Mouse (Mus musculus) liver, embryonic 15.5 days (tissue): ENCODE results near the gene B4galt4. TPM values are rescaled to one million over a fixed set of nuclear protein-coding genes. Genes with fewer than 3 reads are reported as not detected.
"Not testable (repeated sequence)": the region's sequence is repeated elsewhere in the genome, so short reads cannot be mapped to it uniquely, and the experiment has no call there.

Source experiments
- ATAC-seq: fragments of 200-750 bp; cut with Nextera tagmentation; 2 replicates; pipeline ENCODE4 v1.8.0; 2017; ENCODE audit warnings: moderate number of reproducible peaks, mild to moderate bottlenecking, moderate library complexity; ENCODE audit not compliant: insufficient read depth
- H3K27ac ChIP-seq: fragments of 300-500 bp; sonication (generic); replicated peaks from 2 replicates; pipeline ENCODE4 v1.5.1; 2015; ENCODE audit warnings: mild to moderate bottlenecking, inconsistent platforms
- H3K27me3 ChIP-seq: fragments of 300-500 bp; sonication (generic); 2 replicates; pipeline ENCODE4 v1.6.1; 2015; ENCODE audit warnings: mild to moderate bottlenecking, inconsistent platforms
- H3K36me3 ChIP-seq: fragments of 300-500 bp; sonication (generic); replicated peaks from 2 replicates; pipeline ENCODE4 v1.6.1; 2015; ENCODE audit warnings: moderate library complexity, mild to moderate bottlenecking, inconsistent platforms
- H3K4me1 ChIP-seq: fragments of 300-500 bp; sonication (generic); replicated peaks from 2 replicates; pipeline ENCODE4 v1.6.1; 2015; ENCODE audit warnings: inconsistent platforms
- H3K4me2 ChIP-seq: fragments of 300-500 bp; sonication (generic); 2 replicates; pipeline ENCODE4 v1.6.1; 2015; ENCODE audit warnings: moderate library complexity, mild to moderate bottlenecking, inconsistent platforms
- H3K4me3 ChIP-seq: fragments of 300-500 bp; sonication (generic); replicated peaks from 2 replicates; pipeline ENCODE4 v1.5.1; 2015; ENCODE audit warnings: mild to moderate bottlenecking, inconsistent platforms
- H3K9ac ChIP-seq: fragments of 300-500 bp; sonication (generic); 2 replicates; pipeline ENCODE4 v1.6.1; 2015; ENCODE audit warnings: moderate library complexity, mild to moderate bottlenecking, inconsistent platforms
- H3K9me3 ChIP-seq: fragments of 300-500 bp; sonication (generic); replicated peaks from 2 replicates; pipeline ENCODE4 v1.6.1; 2016; ENCODE audit warnings: inconsistent platforms
- WGBS: fragments of 180-500 bp; shearing (Covaris S2); methylation state at CpG from one replicate; pipeline ENCODE4 v1.1.7; 2015; ENCODE audit warnings: mixed read lengths; ENCODE audit not compliant: insufficient replicate concordance; 5-methylcytosine and 5-hydroxymethylcytosine counted together
- polyA plus RNA-seq: library from polyadenylated mRNA; unstranded; fragments of >200 nt; fragmentation: Nextera tagmentation; extraction: Ambion mirVana; gene quantifications from 2 replicates; pipeline ENCODE4 v1.2.1, GENCODE M21; 2015

B4galt4 gene
- polyA plus RNA-seq, 1 experiment from 2014 or later = 3.2 TPM

DNA sequence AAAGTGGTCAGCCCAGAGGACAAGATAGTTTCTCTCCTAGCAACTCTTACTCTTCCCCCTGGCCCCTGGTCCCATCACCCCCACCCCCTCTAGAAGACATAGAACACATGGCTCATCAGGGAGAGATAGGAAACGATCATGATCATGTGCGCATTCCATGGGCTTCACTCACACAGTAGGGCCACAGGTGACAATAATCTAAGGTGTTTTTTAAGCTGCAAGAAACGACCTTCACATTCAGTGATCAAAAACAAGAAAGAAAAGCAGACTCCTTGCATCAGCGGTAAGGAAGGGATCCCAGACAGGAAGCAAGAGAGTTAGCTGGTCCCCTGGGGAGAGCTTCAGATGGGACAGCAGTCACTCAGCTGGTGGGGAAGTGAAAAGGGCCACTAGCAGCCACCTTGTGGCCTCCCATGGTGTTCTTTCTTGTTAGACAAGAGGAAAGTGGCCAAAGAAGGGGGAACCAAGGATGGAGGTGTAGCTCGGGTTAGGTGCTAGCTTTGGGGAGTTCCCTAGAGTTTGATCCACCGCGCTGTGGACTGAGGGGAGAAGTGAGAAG, 33.0 kb upstream of the B4galt4 start:
- Histone ChIP-seq H3K9me3 (no peaks in the 10 kb centered on the region), H3K4me2 (no peak overlapping the region), H3K36me3 (no peaks in the 10 kb centered on the region), H3K4me1 (peaks cover 18% of the 10 kb centered on the region; the same call in 1 of the 2 replicates), H3K27ac (no peak overlapping the region), H3K9ac (no peak overlapping the region), H3K4me3 (no peak overlapping the region), H3K27me3 (peaks cover 84% of the 10 kb centered on the region)
- WGBS = 50% methylated on average over 7 of the region's 7 CpGs
- no peak for ATAC-seq

DNA sequence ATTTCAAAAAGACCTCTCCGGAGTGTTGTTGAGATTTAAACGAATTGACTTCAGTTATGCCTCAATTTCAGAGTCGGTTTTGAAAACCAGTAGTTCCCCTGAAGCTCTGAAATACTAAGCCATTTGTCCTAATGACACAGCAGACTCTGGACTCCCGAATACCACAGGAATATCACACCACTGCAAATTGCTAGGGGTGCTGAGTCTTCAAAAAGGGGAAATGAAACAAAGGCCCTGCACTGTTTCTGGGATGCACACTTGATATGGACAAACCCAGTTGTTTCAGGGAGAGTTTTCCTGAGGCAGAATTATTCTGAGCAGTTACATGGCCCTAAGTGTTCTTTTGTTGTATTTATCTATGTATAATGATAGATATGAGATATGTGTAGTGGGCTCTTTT, 30.8 kb upstream of the B4galt4 start:
- Histone ChIP-seq H3K4me1 (peaks cover 18% of the 10 kb centered on the region; the same call in 1 of the 2 replicates), H3K36me3 (no peaks in the 10 kb centered on the region), H3K4me3 (no peak overlapping the region), H3K9me3 (no peaks in the 10 kb centered on the region), H3K4me2 (0 out of 2 replicates have a peak overlapping the region, but pooled peaks have one; percentile 78), H3K9ac (no peak overlapping the region), H3K27me3 (peaks cover 74% of the 10 kb centered on the region), H3K27ac (no peak overlapping the region)
- no peak for ATAC-seq
- 24% methylated on average over 4 of the region's 4 CpGs for WGBS

DNA sequence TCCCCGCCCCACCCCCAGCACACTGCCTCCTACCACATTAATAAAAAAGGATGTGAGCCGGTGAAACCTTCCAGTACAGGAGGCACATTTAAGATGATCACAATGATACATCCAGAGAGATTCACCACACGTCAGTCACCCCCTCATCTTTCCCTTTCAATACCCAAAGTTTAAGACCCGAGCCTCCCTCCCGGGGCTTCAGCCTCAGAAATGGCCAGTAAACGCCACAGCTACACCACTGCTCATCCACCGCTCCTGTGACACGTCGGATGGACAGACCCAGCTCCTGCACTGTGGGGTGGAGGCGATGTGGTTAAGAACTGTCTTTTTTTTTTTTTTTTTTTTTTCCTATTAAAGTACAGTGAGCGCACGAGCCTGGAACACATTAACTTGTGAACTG, 30.0 kb upstream of the B4galt4 start:
- ATAC-seq = no peak
- peaks cover 18% of the 10 kb centered on the region; the same call in 1 of the 2 replicates for H3K4me1 ChIP-seq
- H3K9ac ChIP-seq = peak overlapping the region; percentile 49
- H3K4me3 ChIP-seq = peak overlapping the region; percentile 61
- no peaks in the 10 kb centered on the region for H3K36me3 ChIP-seq
- H3K9me3 ChIP-seq = no peaks in the 10 kb centered on the region
- H3K27ac ChIP-seq = no peak overlapping the region
- H3K27me3 ChIP-seq = peaks cover 67% of the 10 kb centered on the region
- peak overlapping the region; percentile 78 for H3K4me2 ChIP-seq
- WGBS = 5% methylated on average over 12 of the region's 12 CpGs

DNA sequence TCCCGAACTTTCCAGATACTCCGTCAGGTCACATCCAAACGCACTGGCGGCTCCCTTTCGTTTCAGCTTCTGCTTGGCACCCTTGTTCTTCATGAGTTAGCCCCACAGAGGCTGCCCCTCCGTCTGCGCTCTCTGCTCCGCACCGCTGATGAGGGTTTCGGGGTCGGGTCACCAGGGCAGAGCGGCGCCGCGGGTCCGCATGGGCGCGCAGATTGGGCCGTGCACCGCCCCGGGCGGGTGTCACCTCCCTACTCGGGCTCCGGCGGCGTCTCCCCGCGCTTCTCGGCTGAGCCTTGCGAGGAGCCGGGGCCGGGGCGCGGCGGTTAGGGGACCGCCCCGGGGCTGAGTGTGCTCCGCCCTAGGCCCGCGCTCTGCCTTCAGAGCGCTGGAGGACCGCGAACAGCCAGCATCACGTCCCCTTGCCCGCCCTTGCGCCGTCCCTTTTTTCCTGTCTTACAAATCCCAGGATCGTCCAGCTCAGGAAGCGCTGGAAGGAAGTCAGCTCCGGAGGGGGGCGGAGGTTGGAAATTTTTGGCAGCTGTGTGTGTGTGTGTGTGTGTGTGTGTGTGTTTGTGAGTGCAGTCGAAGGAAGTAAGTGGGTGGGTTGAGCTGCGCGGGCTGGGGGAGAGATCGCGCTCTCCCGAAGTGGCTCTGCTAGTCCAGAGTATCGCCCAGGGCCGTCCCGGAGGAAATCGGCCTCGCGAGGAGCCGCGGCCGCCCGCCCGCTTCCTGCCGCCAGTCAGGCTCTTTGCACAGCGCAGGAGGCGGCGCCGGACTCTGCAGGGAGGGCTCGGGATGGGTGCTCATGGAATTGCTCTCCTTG, 29.3 kb upstream of the B4galt4 start, which contains the start of gene Arhgap31:
Gene Arhgap31 (minus strand): TSS at position 694 of the 823 bp plus-strand sequence.
- Histone ChIP-seq H3K4me3 (peak within 1 kb of the TSS; percentile 61), H3K9ac (peak within 1 kb of the TSS; percentile 49), H3K4me1 (peaks cover 18% of the 10 kb centered on the region; the same call in 1 of the 2 replicates), H3K9me3 (no peaks in the 10 kb centered on the region), H3K36me3 (no peaks in the 10 kb centered on the region), H3K27me3 (peaks cover 60% of the 10 kb centered on the region), H3K4me2 (peak within 1 kb of the TSS; percentile 78), H3K27ac (peak within 1 kb of the TSS; percentile 45)
- ATAC-seq = peak; percentile 88
- WGBS = under 1% methylated on average over 72 of the region's 74 CpGs

DNA sequence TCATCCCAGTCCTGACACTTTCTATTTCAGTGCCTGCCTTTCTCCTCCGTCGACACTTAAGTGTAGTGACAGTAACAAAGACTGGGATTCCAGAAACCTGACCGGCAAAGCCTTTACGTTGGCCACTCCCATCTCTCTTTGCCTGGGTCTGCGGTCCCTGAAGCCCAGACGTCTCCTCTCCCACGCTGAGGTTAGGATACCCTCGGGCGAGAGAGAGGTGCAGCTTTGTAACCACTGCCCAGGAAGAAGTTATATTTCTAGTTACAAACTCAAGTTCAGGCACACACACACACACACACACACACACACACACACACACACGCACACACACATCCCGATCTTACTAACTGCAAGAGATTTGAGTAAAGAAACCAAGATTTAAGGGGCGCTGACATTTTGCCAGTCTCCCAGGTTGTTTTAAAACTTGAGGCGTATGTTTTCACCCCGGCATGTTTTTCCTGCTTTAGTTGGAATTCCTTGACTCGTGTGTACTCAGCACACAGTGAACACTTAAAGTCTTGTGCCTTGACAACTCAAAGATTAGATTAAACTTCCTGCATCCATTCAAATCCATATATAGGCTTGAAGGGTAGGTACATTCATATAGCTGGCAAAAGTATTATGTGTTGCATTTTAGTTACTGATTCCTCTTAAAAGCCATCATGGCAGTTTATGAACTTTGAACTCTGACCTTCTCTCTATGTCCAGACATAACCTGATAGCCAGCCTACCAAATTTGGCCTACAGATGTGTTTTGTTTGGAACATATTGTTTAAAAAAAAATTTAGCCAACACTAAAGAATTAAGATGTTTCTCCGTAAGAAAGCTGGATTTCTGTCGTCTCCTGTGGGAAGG, 28.4 kb upstream of the B4galt4 start:
- 20% methylated on average over 17 of the region's 17 CpGs for WGBS
- peak overlapping the region; percentile 78 for H3K4me2 ChIP-seq
- no peak for ATAC-seq
- H3K9ac ChIP-seq = peak overlapping the region; percentile 49; the same call in 1 of the 2 replicates
- peaks cover 18% of the 10 kb centered on the region; the same call in 1 of the 2 replicates for H3K4me1 ChIP-seq
- no peaks in the 10 kb centered on the region for H3K36me3 ChIP-seq
- peaks cover 53% of the 10 kb centered on the region for H3K27me3 ChIP-seq
- no peaks in the 10 kb centered on the region for H3K9me3 ChIP-seq
- peak overlapping the region; percentile 45 for H3K27ac ChIP-seq
- peak overlapping the region; percentile 61 for H3K4me3 ChIP-seq

DNA sequence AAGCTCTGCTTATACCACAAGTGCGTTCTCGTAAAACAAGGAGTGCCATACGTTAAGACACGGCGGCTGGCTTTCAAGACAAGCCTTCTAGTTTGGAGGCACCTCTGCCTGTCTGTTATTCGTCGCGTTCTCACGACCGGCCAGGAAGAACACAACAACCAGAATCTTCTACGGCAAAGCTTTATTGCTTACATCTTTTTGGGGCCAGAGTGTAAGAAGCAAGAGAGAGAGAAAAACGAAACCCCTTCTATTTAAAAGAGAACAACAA, 27.9 kb upstream of the B4galt4 start:
- Histone ChIP-seq H3K27me3 (peaks cover 48% of the 10 kb centered on the region), H3K4me3 (peak overlapping the region; percentile 61), H3K4me1 (peaks cover 18% of the 10 kb centered on the region; the same call in 1 of the 2 replicates), H3K4me2 (peak overlapping the region; percentile 78)
- not testable (repeated sequence) for ATAC-seq, H3K36me3 ChIP-seq, H3K9ac ChIP-seq, H3K9me3 ChIP-seq, H3K27ac ChIP-seq
- 26% methylated on average over 11 of the region's 12 CpGs for WGBS

DNA sequence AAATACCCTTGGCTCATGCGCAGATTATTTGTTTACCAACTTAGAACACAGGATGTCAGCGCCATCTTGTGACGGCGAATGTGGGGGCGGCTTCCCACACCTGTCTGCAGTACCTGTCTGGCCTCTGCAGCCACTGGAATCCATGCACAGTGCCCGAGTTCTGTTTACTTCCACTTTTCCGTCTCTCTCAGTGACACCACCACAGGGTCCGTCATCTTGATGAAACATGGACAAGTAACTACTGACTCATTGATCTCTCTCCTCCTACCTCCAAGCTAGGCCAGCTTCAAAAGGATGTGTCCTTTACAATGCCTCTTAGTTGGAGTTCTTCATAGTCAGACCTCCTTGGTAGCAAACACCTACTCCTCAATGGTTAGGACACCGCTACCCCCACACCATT, 20.7 kb upstream of the B4galt4 start:
- Histone ChIP-seq H3K4me1 (no peaks in the 10 kb centered on the region), H3K9me3 (no peaks in the 10 kb centered on the region), H3K4me2 (no peak overlapping the region), H3K36me3 (no peaks in the 10 kb centered on the region), H3K9ac (no peak overlapping the region), H3K27ac (no peak overlapping the region), H3K27me3 (peaks cover 10% of the 10 kb centered on the region; the same call in 1 of the 2 replicates), H3K4me3 (no peak overlapping the region)
- 79% methylated on average over 9 of the region's 9 CpGs for WGBS
- ATAC-seq = no peak

DNA sequence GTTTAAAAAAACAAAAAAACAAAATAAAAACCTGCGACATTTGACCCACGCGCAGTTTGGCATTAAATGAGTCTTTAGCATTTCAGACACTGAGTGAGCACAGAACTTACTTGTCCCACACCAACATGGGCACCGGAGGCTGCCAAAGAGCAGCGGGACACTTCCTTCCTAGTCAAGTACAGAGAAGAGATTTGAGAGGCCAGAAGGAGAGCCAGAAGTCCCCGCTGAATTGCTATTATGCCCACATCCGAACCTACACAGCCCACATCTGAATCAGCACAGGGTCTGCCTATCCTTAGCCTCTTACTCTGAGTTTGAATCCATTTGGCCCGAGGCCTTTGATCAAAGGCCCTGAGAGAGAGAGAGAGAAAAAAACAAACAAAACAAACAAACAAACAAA, 17.8 kb upstream of the B4galt4 start:
- Histone ChIP-seq H3K36me3 (no peaks in the 10 kb centered on the region), H3K27ac (no peak overlapping the region)
- WGBS = 44% methylated on average over 8 of the region's 8 CpGs

DNA sequence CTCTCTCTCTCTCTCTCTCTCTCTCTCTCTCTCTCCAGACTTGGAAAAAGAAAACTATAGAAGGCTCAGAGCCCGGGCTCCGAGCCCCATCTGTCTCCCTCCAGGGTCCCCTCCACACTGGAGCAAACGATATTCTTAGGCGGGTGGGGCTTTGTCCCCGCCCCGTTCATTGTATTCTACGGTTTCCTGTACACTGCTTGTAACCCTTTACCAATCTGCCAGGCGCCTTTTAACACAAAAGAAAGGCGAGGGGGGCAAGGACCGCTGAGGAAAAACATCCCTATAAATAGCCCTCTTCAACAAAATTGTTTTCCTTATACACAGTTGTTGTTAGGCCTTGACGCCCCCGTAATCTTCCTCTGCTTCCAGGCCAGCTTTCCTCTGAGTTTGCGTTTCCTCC, 17.1 kb upstream of the B4galt4 start:
- H3K27ac ChIP-seq = no peak overlapping the region
- no peaks in the 10 kb centered on the region for H3K9me3 ChIP-seq
- no peak for ATAC-seq
- H3K9ac ChIP-seq = no peak overlapping the region
- no peaks in the 10 kb centered on the region for H3K4me1 ChIP-seq
- 29% methylated on average over 13 of the region's 13 CpGs for WGBS
- H3K4me3 ChIP-seq = no peak overlapping the region
- peaks cover 28% of the 10 kb centered on the region for H3K27me3 ChIP-seq
- no peak overlapping the region for H3K4me2 ChIP-seq
- no peaks in the 10 kb centered on the region for H3K36me3 ChIP-seq

More for the DNA sequence above, 17.8 kb upstream of the B4galt4 start:
- H3K9me3 ChIP-seq = no peaks in the 10 kb centered on the region
- peaks cover 22% of the 10 kb centered on the region for H3K27me3 ChIP-seq
- no peaks in the 10 kb centered on the region for H3K4me1 ChIP-seq
- H3K4me2 ChIP-seq = no peak overlapping the region
- no peak for ATAC-seq
- no peak overlapping the region for H3K9ac ChIP-seq
- H3K4me3 ChIP-seq = no peak overlapping the region

DNA sequence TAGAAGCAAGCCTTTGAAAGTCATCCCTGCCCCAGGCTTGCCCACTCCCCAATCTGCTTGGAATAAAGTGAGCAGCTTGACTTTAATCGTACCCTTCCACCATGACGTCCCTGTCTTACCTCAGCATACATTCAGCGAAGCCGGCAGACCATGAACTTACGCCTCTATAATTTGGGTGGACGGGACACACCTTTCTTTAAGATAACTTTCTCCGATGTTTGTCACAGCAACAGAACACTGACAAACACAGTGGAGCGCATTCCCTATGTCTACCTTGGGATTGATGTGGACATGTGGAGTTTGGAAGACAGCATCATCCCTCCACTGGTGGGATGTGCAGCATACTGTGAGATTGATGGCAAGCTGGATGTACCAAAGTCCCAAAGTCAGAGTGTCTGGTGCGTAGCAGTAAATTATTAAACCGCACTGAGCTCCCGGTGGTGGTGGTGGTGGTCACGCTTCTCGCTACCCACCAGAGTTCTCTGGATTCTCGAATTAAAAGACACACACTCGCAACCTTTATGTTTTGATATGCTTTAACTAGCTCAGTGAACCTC, 13.4 kb upstream of the B4galt4 start:
- Histone ChIP-seq H3K27ac (no peak overlapping the region), H3K4me3 (no peak overlapping the region), H3K4me2 (no peak overlapping the region), H3K9ac (no peak overlapping the region), H3K36me3 (no peaks in the 10 kb centered on the region), H3K4me1 (no peaks in the 10 kb centered on the region), H3K9me3 (no peaks in the 10 kb centered on the region), H3K27me3 (peaks cover 52% of the 10 kb centered on the region)
- no peak for ATAC-seq
- WGBS = 70% methylated on average over 15 of the region's 15 CpGs

DNA sequence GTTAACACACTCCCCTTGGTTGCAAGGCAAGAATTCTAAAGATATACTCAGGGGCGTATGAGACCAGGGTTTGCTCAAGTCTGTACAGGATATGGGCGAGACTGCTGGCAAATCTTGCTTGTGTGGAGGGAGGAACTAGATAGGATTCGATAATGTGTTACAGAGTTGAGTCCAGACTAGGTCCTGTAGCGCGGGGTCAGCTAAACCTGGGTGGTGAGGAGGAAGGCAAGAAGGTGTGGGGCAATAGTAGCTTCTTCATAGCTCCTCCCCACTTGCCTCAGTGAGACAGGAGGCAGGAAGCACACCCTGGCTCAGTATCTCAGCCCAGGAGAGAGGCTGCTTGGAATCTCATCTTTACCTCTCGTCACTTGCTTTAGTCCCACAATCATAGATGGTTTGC, 12.9 kb upstream of the B4galt4 start:
- H3K36me3 ChIP-seq = no peaks in the 10 kb centered on the region
- H3K4me3 ChIP-seq = no peak overlapping the region
- ATAC-seq = no peak
- 56% methylated on average over 6 of the region's 6 CpGs for WGBS
- H3K27ac ChIP-seq = no peak overlapping the region
- H3K27me3 ChIP-seq = peaks cover 51% of the 10 kb centered on the region
- no peak overlapping the region for H3K9ac ChIP-seq
- H3K9me3 ChIP-seq = no peaks in the 10 kb centered on the region
- no peaks in the 10 kb centered on the region for H3K4me1 ChIP-seq
- no peak overlapping the region for H3K4me2 ChIP-seq
